Mouse (Mus musculus): ENCODE measurements around the gene Stk24. TPM values are rescaled to one million over a fixed set of nuclear protein-coding genes. Genes with fewer than 3 reads are reported as not detected.
A peak's percentile ranks its signal among the peaks of the same experiment; 100 is the strongest.

The Stk24 gene
- polyA plus RNA-seq, 1 experiment from 2014 or later, result 45.3 TPM

- no peak for DNase-seq (ENCODE audit: low spot score)
- H3K9me3 ChIP-seq (ENCODE audit: control insufficient read depth, low read length), result no peaks in the 10 kb centered on the region
- H3K4me3 ChIP-seq (ENCODE audit: low read depth, low read length), result no peak overlapping the region
- ATAC-seq (ENCODE audit: insufficient number of reproducible peaks, low FRiP score, low TSS enrichment, low read depth), result no peak
- H3K27me3 ChIP-seq (ENCODE audit: control insufficient read depth, insufficient read depth, low read length), result no peaks in the 10 kb centered on the region
- 77% methylated on average over 6 of the region's 6 CpGs for WGBS
- H3K4me1 ChIP-seq (ENCODE audit: control insufficient read depth, insufficient read depth, low read length), result peaks cover 4% of the 10 kb centered on the region
- H3K9ac ChIP-seq (ENCODE audit: low read length), result no peak overlapping the region
- H3K4me2 ChIP-seq (ENCODE audit: low read depth, severe bottlenecking), result no peak overlapping the region
- H3K36me3 ChIP-seq (ENCODE audit: control insufficient read depth, insufficient read depth, low read length), result no peaks in the 10 kb centered on the region
- H3K27ac ChIP-seq (replicated peaks; ENCODE audit: low read depth, low read length), result no peak overlapping the region
These were observed 3.2 kb downstream of the Stk24 start for GRCm38 (mm10) chr14:121376566-121376965.

DNA sequence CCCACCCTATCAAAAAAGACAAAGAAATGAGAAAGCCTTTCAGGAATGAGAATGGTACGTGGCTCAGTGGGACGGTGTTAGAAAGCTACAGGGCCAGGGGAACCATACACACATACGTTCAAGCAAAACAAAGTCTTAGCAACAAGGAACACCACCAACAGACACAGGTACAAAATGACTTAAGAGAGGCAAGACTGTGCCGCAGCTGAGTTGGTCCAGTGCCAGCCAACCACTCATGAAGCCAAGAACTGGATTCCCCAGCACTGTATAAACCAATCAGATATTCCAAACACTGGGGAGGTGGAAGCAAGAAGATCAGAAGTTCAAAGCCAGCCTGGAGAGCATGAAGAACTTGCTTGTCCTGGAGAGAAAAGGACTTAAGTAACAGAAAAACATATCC lies 5.9 kb downstream of the Stk24 start:
- no peaks in the 10 kb centered on the region for H3K9me3 ChIP-seq (ENCODE audit: control insufficient read depth, low read length)
- H3K4me1 ChIP-seq (ENCODE audit: control insufficient read depth, insufficient read depth, low read length), result peaks cover 6% of the 10 kb centered on the region
- ATAC-seq (ENCODE audit: insufficient number of reproducible peaks, low FRiP score, low TSS enrichment, low read depth) (no peak), DNase-seq (ENCODE audit: low spot score) (no peak)
- no peak overlapping the region for H3K4me3 ChIP-seq (ENCODE audit: low read depth, low read length)
- H3K27me3 ChIP-seq (ENCODE audit: control insufficient read depth, insufficient read depth, low read length), result no peaks in the 10 kb centered on the region
- 93% methylated on average over 4 of the region's 4 CpGs for WGBS
- no peak overlapping the region for H3K4me2 ChIP-seq (ENCODE audit: low read depth, severe bottlenecking)
- H3K27ac ChIP-seq (replicated peaks; ENCODE audit: low read depth, low read length), result no peak overlapping the region
- no peak overlapping the region for H3K9ac ChIP-seq (ENCODE audit: low read length)
- H3K36me3 ChIP-seq (ENCODE audit: control insufficient read depth, insufficient read depth, low read length), result no peaks in the 10 kb centered on the region

GRCm38 (mm10) chr14:121373020-121373419 lies 6.8 kb downstream of the Stk24 start:
- Histone ChIP-seq H3K4me3 (ENCODE audit: low read depth, low read length) (no peak overlapping the region), H3K4me2 (ENCODE audit: low read depth, severe bottlenecking) (no peak overlapping the region), H3K27me3 (ENCODE audit: control insufficient read depth, insufficient read depth, low read length) (no peaks in the 10 kb centered on the region), H3K9me3 (ENCODE audit: control insufficient read depth, low read length) (no peaks in the 10 kb centered on the region), H3K9ac (ENCODE audit: low read length) (no peak overlapping the region), H3K36me3 (ENCODE audit: control insufficient read depth, insufficient read depth, low read length) (no peaks in the 10 kb centered on the region), H3K27ac (replicated peaks; ENCODE audit: low read depth, low read length) (no peak overlapping the region), H3K4me1 (ENCODE audit: control insufficient read depth, insufficient read depth, low read length) (peaks cover 15% of the 10 kb centered on the region)
- ATAC-seq (ENCODE audit: insufficient number of reproducible peaks, low FRiP score, low TSS enrichment, low read depth) (no peak), DNase-seq (ENCODE audit: low spot score) (no peak)
- WGBS, result 92% methylated on average over 9 of the region's 9 CpGs

GRCm38 (mm10) chr14:121371911-121372820 lies 7.6 kb downstream of the Stk24 start:
- Histone ChIP-seq H3K36me3 (ENCODE audit: control insufficient read depth, insufficient read depth, low read length) (no peaks in the 10 kb centered on the region), H3K9me3 (ENCODE audit: control insufficient read depth, low read length) (no peaks in the 10 kb centered on the region), H3K4me3 (ENCODE audit: low read depth, low read length) (no peak overlapping the region), H3K27me3 (ENCODE audit: control insufficient read depth, insufficient read depth, low read length) (no peaks in the 10 kb centered on the region), H3K9ac (ENCODE audit: low read length) (no peak overlapping the region), H3K4me2 (ENCODE audit: low read depth, severe bottlenecking) (no peak overlapping the region), H3K4me1 (ENCODE audit: control insufficient read depth, insufficient read depth, low read length) (peaks cover 17% of the 10 kb centered on the region), H3K27ac (replicated peaks; ENCODE audit: low read depth, low read length) (no peak overlapping the region)
- ATAC-seq (ENCODE audit: insufficient number of reproducible peaks, low FRiP score, low TSS enrichment, low read depth) (no peak), DNase-seq (ENCODE audit: low spot score) (no peak)
- WGBS, result 88% methylated on average over 5 of the region's 5 CpGs

DNA sequence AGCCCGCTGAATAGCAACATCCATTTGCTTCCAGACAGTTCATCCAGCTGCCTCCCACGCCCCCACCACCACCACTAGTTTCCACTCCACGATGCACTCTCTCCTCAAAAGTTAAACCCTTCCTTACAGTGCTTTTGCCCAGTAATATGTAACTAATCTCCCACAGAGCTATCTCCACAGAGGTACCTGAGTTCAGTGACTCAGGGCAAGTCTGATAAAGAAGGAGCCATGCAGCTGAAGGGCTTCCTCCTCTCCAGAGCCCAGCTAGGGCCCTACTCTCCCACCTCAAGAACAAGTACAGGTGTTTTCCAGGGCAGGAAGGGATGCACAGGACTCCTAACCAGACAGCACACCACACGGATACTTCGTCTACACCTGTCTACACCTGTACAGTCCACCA lies 10.4 kb downstream of the Stk24 start:
- Histone ChIP-seq H3K4me2 (ENCODE audit: low read depth, severe bottlenecking) (no peak overlapping the region), H3K27ac (replicated peaks; ENCODE audit: low read depth, low read length) (no peak overlapping the region), H3K4me3 (ENCODE audit: low read depth, low read length) (no peak overlapping the region), H3K27me3 (ENCODE audit: control insufficient read depth, insufficient read depth, low read length) (no peaks in the 10 kb centered on the region), H3K36me3 (ENCODE audit: control insufficient read depth, insufficient read depth, low read length) (no peaks in the 10 kb centered on the region), H3K9me3 (ENCODE audit: control insufficient read depth, low read length) (no peaks in the 10 kb centered on the region), H3K9ac (ENCODE audit: low read length) (no peak overlapping the region), H3K4me1 (ENCODE audit: control insufficient read depth, insufficient read depth, low read length) (peaks cover 28% of the 10 kb centered on the region)
- 74% methylated on average over 5 of the region's 5 CpGs for WGBS
- DNase-seq (ENCODE audit: low spot score) (no peak), ATAC-seq (ENCODE audit: insufficient number of reproducible peaks, low FRiP score, low TSS enrichment, low read depth) (no peak)

GRCm38 (mm10) chr14:121368108-121368705 lies 11.6 kb downstream of the Stk24 start:
- Histone ChIP-seq H3K27me3 (ENCODE audit: control insufficient read depth, insufficient read depth, low read length) (no peaks in the 10 kb centered on the region), H3K4me1 (ENCODE audit: control insufficient read depth, insufficient read depth, low read length) (peaks cover 28% of the 10 kb centered on the region), H3K36me3 (ENCODE audit: control insufficient read depth, insufficient read depth, low read length) (no peaks in the 10 kb centered on the region), H3K9ac (ENCODE audit: low read length) (no peak overlapping the region), H3K9me3 (ENCODE audit: control insufficient read depth, low read length) (no peaks in the 10 kb centered on the region), H3K4me2 (ENCODE audit: low read depth, severe bottlenecking) (no peak overlapping the region), H3K4me3 (ENCODE audit: low read depth, low read length) (no peak overlapping the region), H3K27ac (replicated peaks; ENCODE audit: low read depth, low read length) (no peak overlapping the region)
- ATAC-seq (ENCODE audit: insufficient number of reproducible peaks, low FRiP score, low TSS enrichment, low read depth) (peak; percentile 67), DNase-seq (ENCODE audit: low spot score) (peak; percentile 42)
- 45% methylated on average over 4 of the region's 4 CpGs for WGBS

- Histone ChIP-seq H3K9ac (ENCODE audit: low read length) (no peak overlapping the region), H3K27me3 (ENCODE audit: control insufficient read depth, insufficient read depth, low read length) (no peaks in the 10 kb centered on the region), H3K9me3 (ENCODE audit: control insufficient read depth, low read length) (no peaks in the 10 kb centered on the region), H3K4me3 (ENCODE audit: low read depth, low read length) (no peak overlapping the region), H3K4me2 (ENCODE audit: low read depth, severe bottlenecking) (no peak overlapping the region), H3K36me3 (ENCODE audit: control insufficient read depth, insufficient read depth, low read length) (no peaks in the 10 kb centered on the region; the same call in 1 of the 2 replicates), H3K4me1 (ENCODE audit: control insufficient read depth, insufficient read depth, low read length) (peaks cover 28% of the 10 kb centered on the region), H3K27ac (replicated peaks; ENCODE audit: low read depth, low read length) (0 out of 2 replicates have a peak overlapping the region, but pooled peaks have one; percentile 38)
- ATAC-seq (ENCODE audit: insufficient number of reproducible peaks, low FRiP score, low TSS enrichment, low read depth) (no peak), DNase-seq (ENCODE audit: low spot score) (no peak)
- WGBS, result 77% methylated on average over 17 of the region's 17 CpGs
These were observed 13.7 kb downstream of the Stk24 start for GRCm38 (mm10) chr14:121365991-121366728.

- WGBS, result 77% methylated on average over 7 of the region's 7 CpGs
- Histone ChIP-seq H3K4me3 (ENCODE audit: low read depth, low read length) (no peak overlapping the region), H3K27me3 (ENCODE audit: control insufficient read depth, insufficient read depth, low read length) (no peaks in the 10 kb centered on the region), H3K4me2 (ENCODE audit: low read depth, severe bottlenecking) (no peak overlapping the region), H3K36me3 (ENCODE audit: control insufficient read depth, insufficient read depth, low read length) (no peaks in the 10 kb centered on the region; the same call in 1 of the 2 replicates), H3K9ac (ENCODE audit: low read length) (no peak overlapping the region), H3K27ac (replicated peaks; ENCODE audit: low read depth, low read length) (no peak overlapping the region), H3K4me1 (ENCODE audit: control insufficient read depth, insufficient read depth, low read length) (peaks cover 29% of the 10 kb centered on the region), H3K9me3 (ENCODE audit: control insufficient read depth, low read length) (no peaks in the 10 kb centered on the region)
- DNase-seq (ENCODE audit: low spot score) (no peak), ATAC-seq (ENCODE audit: insufficient number of reproducible peaks, low FRiP score, low TSS enrichment, low read depth) (no peak)
These were observed 14.4 kb downstream of the Stk24 start for GRCm38 (mm10) chr14:121365390-121365789.
